Mouse (Mus musculus): ENCODE results near the gene Olfr1000. TPM values are rescaled to one million over a fixed set of nuclear protein-coding genes. Genes with fewer than 3 reads are reported as not detected.
"Not testable (repeated sequence)": the region's sequence is repeated elsewhere in the genome, so short reads cannot be mapped to it uniquely, and the experiment has no call there.

Gene Olfr1000
- total RNA-seq (2014; rRNA removed), result not detected in 2 replicates
- polyA plus RNA-seq (2012; rRNA removed), result not detected in 2 replicates

DNA sequence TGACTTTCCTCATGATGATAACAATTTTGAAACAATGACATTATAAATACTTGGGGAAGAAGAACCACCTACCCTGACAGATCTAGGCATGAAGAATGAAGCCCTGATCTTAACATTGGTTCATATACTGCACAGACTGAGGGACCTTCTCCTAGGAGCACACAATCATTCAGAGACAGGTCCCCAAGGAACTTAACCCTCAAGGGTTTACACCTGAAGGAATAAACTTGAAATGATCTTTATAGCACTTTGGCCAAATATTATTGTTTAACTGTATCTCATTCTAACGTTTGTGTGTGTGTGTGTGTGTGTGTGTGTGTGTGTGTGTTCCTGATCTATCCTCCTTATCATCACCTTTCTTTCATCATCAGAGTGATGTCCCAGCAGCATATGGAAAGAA, at the start of gene Olfr1000:
Olfr1000 (minus strand) TSS at position 101 of the 400 bp plus-strand sequence.
- Histone ChIP-seq H3K4me1 (ENCODE audit: control insufficient read depth, insufficient read depth, low read length) (no peaks in the 10 kb centered on the region), H3K27ac (replicated peaks; ENCODE audit: insufficient read depth, low read depth, low read length) (no peak within 1 kb of the TSS), H3K36me3 (ENCODE audit: control insufficient read depth, insufficient read depth, low read length) (no peaks in the 10 kb centered on the region), H3K79me2 (ENCODE audit: control insufficient read depth, insufficient read depth, low read length) (no peaks in the 10 kb centered on the region), H3K4me3 (ENCODE audit: insufficient read depth, low read depth, low read length) (no peak within 1 kb of the TSS), H3K27me3 (ENCODE audit: control insufficient read depth, insufficient read depth, low read length) (no peaks in the 10 kb centered on the region), H3K9ac (ENCODE audit: low read depth, low read length) (no peak within 1 kb of the TSS)
- 30% methylated on average over 1 of the region's 1 CpGs for WGBS
- TF ChIP-seq CTCF (IDR thresholded peaks at IDR 0.05; ENCODE audit: low read depth, low read length) (no peak), POLR2A (IDR thresholded peaks at IDR 0.05; ENCODE audit: extremely low read depth, insufficient read depth, low read length) (no peak)
- DNase-seq (ENCODE audit: extremely low read depth, low read depth, low spot score), result no peak

DNA sequence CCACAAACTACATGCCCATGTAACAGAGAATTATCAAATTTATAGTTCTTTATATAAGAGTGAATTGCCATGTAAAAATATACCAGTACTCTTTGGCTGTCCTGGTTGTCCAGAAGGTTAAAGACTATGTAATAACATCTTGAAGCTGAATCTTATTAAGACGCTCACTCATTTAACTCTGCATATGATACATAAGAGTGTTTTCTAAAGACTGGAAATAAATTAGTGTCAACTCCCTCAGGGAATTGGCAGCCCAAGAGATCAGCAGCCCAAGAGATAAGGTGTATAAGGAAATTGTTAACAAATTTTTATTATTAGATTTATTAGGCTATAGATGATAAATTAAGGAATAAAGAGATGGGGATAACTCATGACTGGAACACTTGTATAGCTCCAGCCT, 38.9 kb upstream of the Olfr1000 start, which contains the start of gene Olfr1002:
Olfr1002 (minus strand) TSS at position 101 of the 400 bp plus-strand sequence.
- Histone ChIP-seq H3K79me2 (ENCODE audit: control insufficient read depth, insufficient read depth, low read length) (no peaks in the 10 kb centered on the region), H3K36me3 (ENCODE audit: control insufficient read depth, insufficient read depth, low read length) (no peaks in the 10 kb centered on the region), H3K27ac (replicated peaks; ENCODE audit: insufficient read depth, low read depth, low read length) (no peak within 1 kb of the TSS), H3K4me3 (ENCODE audit: insufficient read depth, low read depth, low read length) (no peak within 1 kb of the TSS), H3K4me1 (ENCODE audit: control insufficient read depth, insufficient read depth, low read length) (no peaks in the 10 kb centered on the region), H3K9ac (ENCODE audit: low read depth, low read length) (no peak within 1 kb of the TSS), H3K27me3 (ENCODE audit: control insufficient read depth, insufficient read depth, low read length) (no peaks in the 10 kb centered on the region)
- TF ChIP-seq POLR2A (IDR thresholded peaks at IDR 0.05; ENCODE audit: extremely low read depth, insufficient read depth, low read length) (no peak), CTCF (IDR thresholded peaks at IDR 0.05; ENCODE audit: low read depth, low read length) (no peak)
- WGBS, result 88% methylated on average over 1 of the region's 1 CpGs
- no peak for DNase-seq (ENCODE audit: extremely low read depth, low read depth, low spot score)

DNA sequence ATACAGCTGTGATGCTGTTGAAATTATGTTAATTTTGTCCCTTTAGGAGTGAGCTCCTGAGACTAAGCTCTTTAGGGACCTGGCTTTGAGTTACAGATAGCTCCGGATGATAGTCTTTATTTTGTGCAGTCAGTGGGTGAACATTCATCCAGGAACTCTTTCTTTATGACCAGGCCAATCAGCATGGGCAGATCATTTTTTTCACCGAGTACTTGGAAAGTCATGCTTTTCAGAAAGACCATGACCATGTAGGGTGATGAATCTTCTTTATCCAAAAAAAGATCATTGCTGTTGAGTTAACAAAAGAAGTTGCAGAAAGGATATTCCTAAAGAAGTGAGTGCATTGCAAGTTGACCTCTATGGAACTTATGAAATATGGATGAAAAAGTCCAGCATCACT, 23.1 kb downstream of the Olfr1000 start, which contains the start of gene Olfr998:
Olfr998 (plus strand) TSS at position 301 of the 400 bp plus-strand sequence.
- H3K27me3 ChIP-seq (ENCODE audit: control insufficient read depth, insufficient read depth, low read length); DNase-seq (ENCODE audit: extremely low read depth, low read depth, low spot score); H3K27ac ChIP-seq (replicated peaks; ENCODE audit: insufficient read depth, low read depth, low read length); H3K9ac ChIP-seq (ENCODE audit: low read depth, low read length); H3K4me1 ChIP-seq (ENCODE audit: control insufficient read depth, insufficient read depth, low read length); H3K36me3 ChIP-seq (ENCODE audit: control insufficient read depth, insufficient read depth, low read length); H3K4me3 ChIP-seq (ENCODE audit: insufficient read depth, low read depth, low read length); H3K79me2 ChIP-seq (ENCODE audit: control insufficient read depth, insufficient read depth, low read length): not testable (repeated sequence)
- 85% methylated on average over 2 of the region's 2 CpGs for WGBS

DNA sequence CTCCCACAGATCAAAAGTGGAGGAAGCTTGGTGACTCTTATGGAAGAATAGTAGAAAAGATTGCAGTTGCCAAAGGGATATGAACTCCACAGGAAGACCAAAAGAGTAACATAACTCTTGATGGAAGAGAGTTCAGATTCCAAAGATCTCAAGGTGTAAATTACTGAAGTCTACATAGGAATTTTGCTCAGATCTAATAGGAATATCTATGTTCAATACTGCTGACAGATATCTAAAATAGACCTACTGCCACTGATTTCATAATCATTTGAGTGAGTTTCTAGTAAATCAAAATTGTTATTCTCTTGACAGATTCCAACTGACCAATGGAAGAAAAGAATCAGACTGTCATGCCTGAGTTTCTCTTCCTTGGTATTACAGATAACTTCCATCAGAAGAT, 32.8 kb downstream of the Olfr1000 start, which contains the start of gene Olfr996:
Olfr996 (plus strand) TSS at position 301 of the 400 bp plus-strand sequence.
- H3K36me3 ChIP-seq (ENCODE audit: control insufficient read depth, insufficient read depth, low read length), result no peaks in the 10 kb centered on the region
- H3K4me3 ChIP-seq (ENCODE audit: insufficient read depth, low read depth, low read length), result no peak within 1 kb of the TSS
- no peak for DNase-seq (ENCODE audit: extremely low read depth, low read depth, low spot score)
- H3K79me2 ChIP-seq (ENCODE audit: control insufficient read depth, insufficient read depth, low read length), result no peaks in the 10 kb centered on the region
- no peaks in the 10 kb centered on the region for H3K4me1 ChIP-seq (ENCODE audit: control insufficient read depth, insufficient read depth, low read length)
- H3K27me3 ChIP-seq (ENCODE audit: control insufficient read depth, insufficient read depth, low read length), result no peaks in the 10 kb centered on the region
- TF ChIP-seq CTCF (IDR thresholded peaks at IDR 0.05; ENCODE audit: low read depth, low read length), result no peak
- no peak for TF ChIP-seq POLR2A (IDR thresholded peaks at IDR 0.05; ENCODE audit: extremely low read depth, insufficient read depth, low read length)
- H3K9ac ChIP-seq (ENCODE audit: low read depth, low read length), result no peak within 1 kb of the TSS
- H3K27ac ChIP-seq (replicated peaks; ENCODE audit: insufficient read depth, low read depth, low read length), result no peak within 1 kb of the TSS

DNA sequence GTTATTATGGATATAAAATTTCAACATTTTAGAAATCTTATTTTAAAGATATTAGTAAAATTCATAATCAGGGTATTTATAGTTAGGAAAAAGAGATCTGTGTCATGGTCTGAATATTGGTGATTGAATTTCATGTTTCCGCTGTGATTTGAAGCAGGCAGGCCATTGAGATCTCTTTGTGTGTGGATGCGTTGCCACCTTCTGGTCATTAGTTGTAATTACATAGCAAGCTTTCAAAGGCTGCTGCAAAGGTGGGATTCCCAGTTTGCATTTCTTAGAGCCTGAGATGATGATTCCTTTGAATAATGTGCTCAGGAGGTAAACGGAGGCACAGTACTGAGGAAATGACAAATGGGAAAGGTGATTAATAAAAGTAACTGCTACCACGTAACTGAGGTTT, 50.5 kb downstream of the Olfr1000 start:
- Histone ChIP-seq H3K27ac (replicated peaks; ENCODE audit: insufficient read depth, low read depth, low read length) (no peak overlapping the region), H3K4me1 (ENCODE audit: control insufficient read depth, insufficient read depth, low read length) (no peaks in the 10 kb centered on the region), H3K36me3 (ENCODE audit: control insufficient read depth, insufficient read depth, low read length) (no peaks in the 10 kb centered on the region), H3K27me3 (ENCODE audit: control insufficient read depth, insufficient read depth, low read length) (no peaks in the 10 kb centered on the region), H3K4me3 (ENCODE audit: insufficient read depth, low read depth, low read length) (no peak overlapping the region), H3K79me2 (ENCODE audit: control insufficient read depth, insufficient read depth, low read length) (no peaks in the 10 kb centered on the region), H3K9ac (ENCODE audit: low read depth, low read length) (no peak overlapping the region)
- TF ChIP-seq POLR2A (IDR thresholded peaks at IDR 0.05; ENCODE audit: extremely low read depth, insufficient read depth, low read length) (no peak), CTCF (IDR thresholded peaks at IDR 0.05; ENCODE audit: low read depth, low read length) (peak; percentile 61)
- WGBS, result 28% methylated on average over 4 of the region's 4 CpGs
- DNase-seq (ENCODE audit: extremely low read depth, low read depth, low spot score), result peak; percentile 40

DNA sequence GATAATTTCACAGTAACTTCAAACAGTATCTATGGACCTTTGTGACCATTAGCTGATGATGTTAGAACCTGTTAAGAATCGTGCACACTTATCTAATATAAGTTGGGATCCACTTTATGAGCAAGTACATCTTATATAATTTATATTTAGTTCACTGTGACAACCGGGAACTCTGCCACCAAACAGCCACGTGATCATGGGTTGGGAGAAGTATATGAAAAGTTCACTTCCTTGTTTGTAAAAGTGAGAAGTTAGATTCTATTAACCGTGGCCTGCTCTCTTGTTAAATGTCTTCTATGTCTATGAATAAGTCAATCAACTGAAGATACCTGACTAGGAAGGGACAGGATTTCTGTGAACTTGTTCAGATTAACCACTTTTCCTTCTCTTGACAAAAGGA, 51.5 kb downstream of the Olfr1000 start:
- Histone ChIP-seq H3K4me1 (ENCODE audit: control insufficient read depth, insufficient read depth, low read length) (no peaks in the 10 kb centered on the region), H3K79me2 (ENCODE audit: control insufficient read depth, insufficient read depth, low read length) (no peaks in the 10 kb centered on the region), H3K9ac (ENCODE audit: low read depth, low read length) (no peak overlapping the region), H3K4me3 (ENCODE audit: insufficient read depth, low read depth, low read length) (no peak overlapping the region), H3K27me3 (ENCODE audit: control insufficient read depth, insufficient read depth, low read length) (no peaks in the 10 kb centered on the region), H3K27ac (replicated peaks; ENCODE audit: insufficient read depth, low read depth, low read length) (no peak overlapping the region), H3K36me3 (ENCODE audit: control insufficient read depth, insufficient read depth, low read length) (no peaks in the 10 kb centered on the region)
- TF ChIP-seq POLR2A (IDR thresholded peaks at IDR 0.05; ENCODE audit: extremely low read depth, insufficient read depth, low read length), result no peak
- no peak for DNase-seq (ENCODE audit: extremely low read depth, low read depth, low spot score)
- WGBS, result 43% methylated on average over 4 of the region's 4 CpGs

Other genes with a start within 250 kb of the Olfr1000 start
- not detected in 2 replicates for gene Olfr988, start 248.7 kb downstream of the Olfr1000 start, total RNA-seq (2014; rRNA removed)
- not detected in 2 replicates for gene Olfr988, start 248.7 kb downstream of the Olfr1000 start, polyA plus RNA-seq (2012; rRNA removed)
- gene Olfr992, start 202.4 kb downstream of the Olfr1000 start, total RNA-seq (2014; rRNA removed), result not detected in 2 replicates
- not detected in 2 replicates for gene Olfr992, start 202.4 kb downstream of the Olfr1000 start, polyA plus RNA-seq (2012; rRNA removed)
- gene Olfr993, start 197.0 kb downstream of the Olfr1000 start, total RNA-seq (2014; rRNA removed), result not detected in 2 replicates
- not detected in 2 replicates for gene Olfr993, start 197.0 kb downstream of the Olfr1000 start, polyA plus RNA-seq (2012; rRNA removed)
- not detected in 2 replicates for gene Olfr994, start 175.5 kb downstream of the Olfr1000 start, total RNA-seq (2014; rRNA removed)
- gene Olfr994, start 175.5 kb downstream of the Olfr1000 start, polyA plus RNA-seq (2012; rRNA removed), result not detected in 2 replicates
- gene Olfr995, start 168.3 kb downstream of the Olfr1000 start, total RNA-seq (2014; rRNA removed), result not detected in 2 replicates
- not detected in 2 replicates for gene Olfr995, start 168.3 kb downstream of the Olfr1000 start, polyA plus RNA-seq (2012; rRNA removed)
- not detected in 2 replicates for gene 4833423E24Rik, start 92.9 kb downstream of the Olfr1000 start, total RNA-seq (2014; rRNA removed)
- not detected in 2 replicates for gene 4833423E24Rik, start 92.9 kb downstream of the Olfr1000 start, polyA plus RNA-seq (2012; rRNA removed)
- not detected in 2 replicates for gene Olfr996, start 32.7 kb downstream of the Olfr1000 start, total RNA-seq (2014; rRNA removed)
- gene Olfr996, start 32.7 kb downstream of the Olfr1000 start, polyA plus RNA-seq (2012; rRNA removed), result not detected in 2 replicates
- not detected in 2 replicates for gene Olfr998, start 23.0 kb downstream of the Olfr1000 start, total RNA-seq (2014; rRNA removed)
- not detected in 2 replicates for gene Olfr998, start 23.0 kb downstream of the Olfr1000 start, polyA plus RNA-seq (2012; rRNA removed)
- gene Olfr1002, start 38.8 kb upstream of the Olfr1000 start, total RNA-seq (2014; rRNA removed), result not detected in 2 replicates
- gene Olfr1002, start 38.8 kb upstream of the Olfr1000 start, polyA plus RNA-seq (2012; rRNA removed), result not detected in 2 replicates
- gene Olfr154, start 52.6 kb upstream of the Olfr1000 start, total RNA-seq (2014; rRNA removed), result not detected in 2 replicates
- not detected in 2 replicates for gene Olfr154, start 52.6 kb upstream of the Olfr1000 start, polyA plus RNA-seq (2012; rRNA removed)
- not detected in 2 replicates for gene Olfr1006, start 66.9 kb upstream of the Olfr1000 start, total RNA-seq (2014; rRNA removed)
- not detected in 2 replicates for gene Olfr1006, start 66.9 kb upstream of the Olfr1000 start, polyA plus RNA-seq (2012; rRNA removed)
- not detected in 2 replicates for gene Olfr1008, start 77.5 kb upstream of the Olfr1000 start, total RNA-seq (2014; rRNA removed)
- not detected in 2 replicates for gene Olfr1008, start 77.5 kb upstream of the Olfr1000 start, polyA plus RNA-seq (2012; rRNA removed)
- not detected in 2 replicates for gene Olfr1009, start 103.5 kb upstream of the Olfr1000 start, total RNA-seq (2014; rRNA removed)
- not detected in 2 replicates for gene Olfr1009, start 103.5 kb upstream of the Olfr1000 start, polyA plus RNA-seq (2012; rRNA removed)
- not detected in 2 replicates for gene Olfr1012, start 150.9 kb upstream of the Olfr1000 start, total RNA-seq (2014; rRNA removed)
- not detected in 2 replicates for gene Olfr1012, start 150.9 kb upstream of the Olfr1000 start, polyA plus RNA-seq (2012; rRNA removed)
- not detected in 2 replicates for gene Olfr1013, start 155.2 kb upstream of the Olfr1000 start, total RNA-seq (2014; rRNA removed)
- gene Olfr1013, start 155.2 kb upstream of the Olfr1000 start, polyA plus RNA-seq (2012; rRNA removed), result not detected in 2 replicates
- gene Olfr1014, start 160.8 kb upstream of the Olfr1000 start, total RNA-seq (2014; rRNA removed), result not detected in 2 replicates
- not detected in 2 replicates for gene Olfr1014, start 160.8 kb upstream of the Olfr1000 start, polyA plus RNA-seq (2012; rRNA removed)
- gene Olfr1015, start 170.1 kb upstream of the Olfr1000 start, total RNA-seq (2014; rRNA removed), result not detected in 2 replicates
- not detected in 2 replicates for gene Olfr1015, start 170.1 kb upstream of the Olfr1000 start, polyA plus RNA-seq (2012; rRNA removed)
- not detected in 2 replicates for gene Olfr1016, start 190.6 kb upstream of the Olfr1000 start, total RNA-seq (2014; rRNA removed)
- not detected in 2 replicates for gene Olfr1016, start 190.6 kb upstream of the Olfr1000 start, polyA plus RNA-seq (2012; rRNA removed)
- gene Olfr1018, start 206.6 kb upstream of the Olfr1000 start, total RNA-seq (2014; rRNA removed), result not detected in 2 replicates
- gene Olfr1018, start 206.6 kb upstream of the Olfr1000 start, polyA plus RNA-seq (2012; rRNA removed), result not detected in 2 replicates
- not detected in 2 replicates for gene Olfr1019, start 233.6 kb upstream of the Olfr1000 start, total RNA-seq (2014; rRNA removed)
- not detected in 2 replicates for gene Olfr1019, start 233.6 kb upstream of the Olfr1000 start, polyA plus RNA-seq (2012; rRNA removed)
- not detected in 2 replicates for gene Olfr1020, start 235.1 kb upstream of the Olfr1000 start, total RNA-seq (2014; rRNA removed)
- gene Olfr1020, start 235.1 kb upstream of the Olfr1000 start, polyA plus RNA-seq (2012; rRNA removed), result not detected in 2 replicates

All from liver, adult 2 months (tissue).